Mouse (Mus musculus): ENCODE results near the gene Gm1604a.
"Not testable (repeated sequence)": the region's sequence is repeated elsewhere in the genome, so short reads cannot be mapped to it uniquely, and the experiment has no call there.

DNA sequence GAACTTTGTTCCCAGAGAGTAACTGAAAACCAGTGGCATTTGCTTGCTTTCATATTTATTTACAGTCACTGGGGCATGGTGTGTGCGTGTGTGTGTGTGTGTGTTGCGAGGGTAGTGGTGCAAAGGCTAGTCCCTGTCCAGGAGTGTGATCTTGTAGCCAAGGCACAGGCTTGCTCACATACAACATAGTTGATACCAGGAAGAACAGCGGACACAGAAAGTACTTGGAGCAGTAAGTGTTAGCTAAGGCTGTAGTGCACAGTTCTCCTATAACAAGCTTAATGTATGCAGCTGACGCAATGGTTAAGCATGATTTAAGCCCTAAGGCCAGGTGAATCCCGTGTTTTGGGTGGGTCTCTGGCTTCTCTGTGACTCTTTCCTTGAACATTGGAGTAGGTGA, 46.0 kb upstream of the Gm1604a start:
- not testable (repeated sequence) for TF ChIP-seq CTCF (IDR thresholded peaks at IDR 0.05; ENCODE audit: borderline replicate concordance, control insufficient read depth, extremely low read depth, insufficient read depth, low read length, poor library complexity); POLR2A (IDR thresholded peaks at IDR 0.05; ENCODE audit: control insufficient read depth, extremely low read depth, insufficient read depth, low read length, poor library complexity)
